Mouse (Mus musculus) forebrain, embryonic 12.5 days (tissue): ENCODE measurements around the gene Fcgrt. TPM values are rescaled to one million over a fixed set of nuclear protein-coding genes. Genes with fewer than 3 reads are reported as not detected.

Experiments used
- ATAC-seq: fragments of 200-750 bp; cut with Nextera tagmentation; 2 replicates; pipeline ENCODE4 v1.8.0; 2017; ENCODE audit warnings: moderate TSS enrichment; ENCODE audit not compliant: low FRiP score
- H3K27ac ChIP-seq: fragments of 300-500 bp; sonication (generic); 2 replicates; pipeline ENCODE4 v1.5.1; 2016; ENCODE audit warnings: mild to moderate bottlenecking
- H3K27me3 ChIP-seq: fragments of 300-500 bp; sonication (generic); 2 replicates; pipeline ENCODE4 v1.6.1; 2016; ENCODE audit warnings: mild to moderate bottlenecking
- H3K36me3 ChIP-seq: fragments of 300-500 bp; sonication (generic); replicated peaks from 2 replicates; pipeline ENCODE4 v1.6.1; 2016; ENCODE audit warnings: mild to moderate bottlenecking
- H3K4me1 ChIP-seq: fragments of 300-500 bp; sonication (generic); 2 replicates; pipeline ENCODE4 v1.6.1; 2016
- H3K4me2 ChIP-seq: fragments of 300-500 bp; sonication (generic); 2 replicates; pipeline ENCODE4 v1.6.1; 2016; ENCODE audit warnings: mild to moderate bottlenecking, moderate library complexity
- H3K4me3 ChIP-seq: fragments of 300-500 bp; sonication (generic); replicated peaks from 2 replicates; pipeline ENCODE4 v1.5.1; 2016; ENCODE audit warnings: mild to moderate bottlenecking
- H3K9ac ChIP-seq: fragments of 300-500 bp; sonication (generic); 2 replicates; pipeline ENCODE4 v1.6.1; 2016; ENCODE audit warnings: mild to moderate bottlenecking
- H3K9me3 ChIP-seq: fragments of 300-500 bp; sonication (generic); 2 replicates; pipeline ENCODE4 v1.6.1; 2016
- WGBS: fragments of 180-500 bp; shearing (Covaris S2); methylation state at CpG from one replicate; pipeline ENCODE4 v1.1.7; 2016; 5-methylcytosine and 5-hydroxymethylcytosine counted together
- polyA plus RNA-seq: library from polyadenylated mRNA; unstranded; fragments of >200 nt; fragmentation: Nextera tagmentation; extraction: Ambion mirVana; gene quantifications from 2 replicates; pipeline ENCODE4 v1.2.1, GENCODE M21; 2016

Fcgrt gene
- polyA plus RNA-seq, 1 experiment from 2014 or later = 9.6 TPM

DNA sequence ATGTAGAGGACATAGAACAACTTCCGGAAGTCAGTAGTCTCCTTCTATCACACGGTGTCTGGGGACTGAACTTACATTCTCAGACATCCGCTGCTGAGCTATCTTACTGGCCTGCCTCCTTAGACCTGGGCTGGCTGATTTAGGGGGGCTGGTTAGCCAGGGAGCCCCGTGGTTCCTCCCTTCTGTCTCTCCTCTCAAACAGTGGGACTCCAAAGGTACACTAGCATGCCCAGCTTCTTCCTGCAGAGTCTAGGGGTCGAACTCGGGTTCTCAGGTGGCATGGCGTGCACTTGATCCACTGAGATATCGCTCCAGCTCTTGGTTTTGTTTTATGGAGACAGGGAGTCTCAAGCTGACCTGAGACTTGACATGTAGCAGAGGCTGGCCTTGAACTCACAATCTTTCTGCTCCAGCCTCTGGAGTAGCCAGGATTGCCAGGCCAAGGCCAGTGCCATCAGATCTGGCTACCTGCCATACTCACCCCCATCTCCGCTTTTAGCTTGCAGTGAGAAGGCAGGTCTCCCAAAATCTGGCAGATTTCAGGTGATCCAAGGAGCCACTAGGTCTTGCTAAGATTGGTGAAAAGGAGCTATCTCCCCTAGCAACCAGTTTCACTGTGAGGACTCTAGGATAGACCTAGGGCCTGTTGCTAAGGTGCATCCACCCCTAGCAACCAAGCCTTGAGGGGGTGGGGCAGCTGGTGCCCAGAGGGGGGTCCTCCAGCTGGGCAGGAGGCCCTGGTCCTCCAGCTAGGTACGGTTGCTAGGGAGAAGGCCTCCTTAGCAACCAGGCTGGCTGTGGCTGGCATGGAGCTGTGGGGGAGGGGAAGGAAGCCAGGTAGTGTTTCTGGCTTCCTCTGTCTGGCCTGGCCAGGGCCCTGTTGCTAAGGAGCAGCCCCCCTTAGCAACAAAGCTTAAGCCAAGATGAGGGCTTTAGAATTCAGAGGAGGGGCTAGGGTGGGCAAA lies 44.8 kb downstream of the Fcgrt start:
- WGBS = 79% methylated on average over 10 of the region's 10 CpGs
- no peaks in the 10 kb centered on the region for H3K27me3 ChIP-seq
- H3K4me2 ChIP-seq = 0 out of 2 replicates have a peak overlapping the region, but pooled peaks have one; percentile 10
- no peaks in the 10 kb centered on the region for H3K36me3 ChIP-seq
- H3K9me3 ChIP-seq = no peaks in the 10 kb centered on the region
- peak overlapping the region; percentile 74 for H3K27ac ChIP-seq
- H3K4me3 ChIP-seq = 0 out of 2 replicates have a peak overlapping the region, but pooled peaks have one; percentile 10
- H3K4me1 ChIP-seq = peaks cover 45% of the 10 kb centered on the region
- H3K9ac ChIP-seq = no peak overlapping the region
- no peak for ATAC-seq

DNA sequence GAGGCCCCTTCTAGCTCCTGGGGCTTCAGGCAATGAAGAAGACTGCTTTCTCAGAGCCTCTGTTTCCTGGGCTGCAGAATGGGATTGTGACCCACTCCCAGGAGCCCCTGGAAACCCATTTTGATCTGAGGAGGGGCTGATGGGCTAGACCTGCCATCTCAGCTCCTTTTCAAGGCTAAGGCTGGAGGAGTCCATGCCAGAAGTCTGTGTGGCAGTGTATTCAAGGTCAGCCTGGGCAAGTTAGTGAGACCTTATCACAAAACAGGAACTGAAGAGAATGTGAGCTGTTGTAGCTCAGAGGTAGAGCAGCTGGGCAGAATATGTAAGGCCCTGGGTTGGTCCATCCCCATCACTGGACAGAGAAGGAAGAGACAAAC lies 46.7 kb downstream of the Fcgrt start:
- Histone ChIP-seq H3K4me3 (no peak overlapping the region), H3K9ac (no peak overlapping the region)
- ATAC-seq = no peak

DNA sequence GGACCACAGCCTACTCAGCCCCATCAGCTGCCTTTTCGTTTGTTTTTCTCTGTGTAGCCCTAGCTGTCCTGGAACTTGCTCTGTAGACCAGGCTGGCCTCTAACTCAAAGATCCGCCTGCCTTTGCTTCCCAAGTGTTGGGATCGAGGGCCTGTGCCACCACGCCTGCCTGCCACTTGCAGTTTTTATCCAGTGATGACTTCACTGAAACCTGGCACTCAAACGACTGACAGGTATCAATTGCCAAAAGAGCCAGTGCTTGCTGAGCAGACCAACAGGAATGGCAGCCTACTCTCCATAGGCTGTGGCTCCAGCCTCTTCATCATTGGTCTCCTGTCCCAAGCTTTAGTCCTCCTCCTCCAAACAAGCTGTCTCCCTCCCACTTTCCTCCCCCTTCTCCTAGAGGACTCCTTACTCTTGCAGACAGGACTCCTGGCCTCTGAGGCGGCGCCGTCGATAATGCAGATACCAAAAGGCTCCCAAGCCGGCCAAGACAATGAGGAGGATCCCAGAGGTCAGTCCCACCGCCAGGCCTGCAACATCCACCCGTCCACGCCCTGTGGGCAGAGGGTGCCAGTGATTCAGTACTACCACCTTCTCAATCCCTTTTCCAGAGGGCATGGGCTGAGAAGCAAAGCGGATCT lies 47.2 kb downstream of the Fcgrt start:
- 70% methylated on average over 14 of the region's 14 CpGs for WGBS
- Histone ChIP-seq H3K36me3 (no peaks in the 10 kb centered on the region), H3K9ac (no peak overlapping the region), H3K4me3 (no peak overlapping the region), H3K27ac (no peak overlapping the region), H3K4me2 (no peak overlapping the region), H3K4me1 (peaks cover 40% of the 10 kb centered on the region), H3K27me3 (no peaks in the 10 kb centered on the region), H3K9me3 (no peaks in the 10 kb centered on the region)
- ATAC-seq = no peak

More for the DNA sequence above, 46.7 kb downstream of the Fcgrt start:
- no peaks in the 10 kb centered on the region for H3K36me3 ChIP-seq
- no peak overlapping the region for H3K27ac ChIP-seq
- H3K4me1 ChIP-seq = peaks cover 39% of the 10 kb centered on the region
- no peaks in the 10 kb centered on the region for H3K27me3 ChIP-seq
- no peaks in the 10 kb centered on the region for H3K9me3 ChIP-seq
- no peak overlapping the region for H3K4me2 ChIP-seq

DNA sequence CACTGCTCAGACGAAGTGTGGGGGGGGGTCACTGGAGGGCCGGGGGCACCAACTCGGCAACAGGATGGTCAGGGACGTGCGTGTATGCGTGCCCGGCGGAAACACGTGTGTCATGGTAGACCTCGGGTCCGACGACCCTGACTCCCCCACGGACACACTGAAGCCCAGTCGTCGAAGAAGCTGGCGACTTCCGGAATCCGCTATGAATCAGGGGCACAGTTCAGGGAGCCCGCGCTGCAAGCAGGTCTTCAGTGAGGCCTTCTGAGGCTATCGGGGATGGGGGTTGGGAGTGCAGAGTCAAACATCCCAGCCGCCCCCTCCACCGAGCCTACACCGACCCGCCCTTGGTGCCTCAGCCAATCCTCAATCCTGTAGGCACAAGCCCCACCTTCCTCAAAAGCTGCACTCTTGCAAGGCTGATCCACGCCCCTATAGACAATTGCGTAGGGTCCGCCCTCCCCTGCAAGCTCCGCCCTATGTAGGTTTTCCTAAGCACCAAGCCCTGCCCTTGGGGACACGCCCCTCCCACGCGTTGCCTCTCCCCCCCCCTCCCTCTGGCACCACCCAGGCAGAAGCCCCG lies 49.6 kb downstream of the Fcgrt start:
- peak overlapping the region; percentile 100 for H3K27ac ChIP-seq
- H3K9ac ChIP-seq = peak overlapping the region; percentile 94
- WGBS = under 1% methylated on average over 33 of the region's 33 CpGs
- H3K4me1 ChIP-seq = peaks cover 37% of the 10 kb centered on the region
- no peaks in the 10 kb centered on the region for H3K27me3 ChIP-seq
- H3K4me3 ChIP-seq = peak overlapping the region; percentile 90
- peak overlapping the region; percentile 85 for H3K4me2 ChIP-seq
- peaks cover 16% of the 10 kb centered on the region for H3K36me3 ChIP-seq
- no peaks in the 10 kb centered on the region for H3K9me3 ChIP-seq
- ATAC-seq = peak; percentile 91

DNA sequence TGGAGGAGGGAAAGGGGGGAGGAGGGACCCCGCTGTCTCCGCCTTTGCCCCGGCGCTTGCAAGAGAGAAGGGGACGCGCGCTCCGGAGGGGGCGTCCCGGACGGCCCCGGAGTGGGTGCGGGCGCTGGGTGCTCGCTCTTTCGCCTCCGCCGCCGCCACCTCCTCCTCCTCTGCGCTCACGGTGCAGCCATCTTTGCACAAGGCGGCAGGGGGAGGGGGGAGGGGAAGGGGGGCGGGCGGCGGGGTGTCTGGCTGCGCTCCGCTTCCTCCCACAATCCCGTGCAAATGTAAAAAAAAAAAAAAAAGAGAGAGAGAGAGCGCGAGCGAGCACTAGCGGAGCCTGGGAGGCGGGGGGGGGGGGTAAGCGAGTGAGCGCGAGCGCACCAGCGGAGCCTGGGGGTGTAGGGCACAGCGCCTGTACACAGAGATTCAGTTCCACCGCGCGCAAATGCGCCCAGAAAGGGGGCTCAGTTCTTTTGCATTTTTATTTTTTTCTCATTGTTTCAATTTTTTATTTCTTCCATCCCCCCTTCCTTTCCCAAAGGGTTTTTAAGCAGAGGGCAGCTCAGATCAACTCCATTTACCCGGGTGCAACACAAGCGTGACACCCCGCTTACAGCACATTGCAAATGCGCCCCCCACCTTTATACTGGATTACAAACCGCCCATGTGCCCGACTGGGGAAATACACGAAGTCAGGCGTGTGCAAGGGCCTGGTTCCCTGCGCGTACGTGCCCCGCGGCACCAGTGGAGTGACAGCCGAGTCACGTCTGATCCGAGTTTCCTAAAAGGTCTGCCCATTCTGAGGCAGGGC lies 50.3 kb downstream of the Fcgrt start:
- Histone ChIP-seq H3K4me2 (peak overlapping the region; percentile 85), H3K27ac (peak overlapping the region; percentile 100), H3K9me3 (no peaks in the 10 kb centered on the region), H3K9ac (peak overlapping the region; percentile 94), H3K27me3 (no peaks in the 10 kb centered on the region), H3K4me3 (peak overlapping the region; percentile 90), H3K4me1 (peaks cover 30% of the 10 kb centered on the region), H3K36me3 (peaks cover 23% of the 10 kb centered on the region)
- WGBS = under 1% methylated on average over 40 of the region's 59 CpGs
- peak; percentile 66 for ATAC-seq

DNA sequence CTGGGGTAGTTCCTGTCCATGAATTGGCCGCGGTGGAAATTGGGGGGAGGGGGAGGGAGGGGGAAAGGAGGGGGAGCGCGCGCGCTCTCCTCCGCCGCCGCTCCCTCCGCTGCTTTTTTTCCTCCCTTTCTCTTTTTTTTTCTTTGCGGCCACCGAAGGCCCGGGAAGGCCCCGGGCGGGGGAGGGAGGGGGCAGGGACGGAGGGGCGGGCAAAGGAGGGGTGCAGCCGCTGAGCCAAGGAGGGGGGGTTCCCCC lies 50.9 kb downstream of the Fcgrt start, which contains the start of gene Prr12:
Gene Prr12, minus strand, starts transcription at position 20 of the 255 bp plus-strand sequence.
- H3K36me3 ChIP-seq = peaks cover 28% of the 10 kb centered on the region
- H3K4me1 ChIP-seq = peaks cover 30% of the 10 kb centered on the region
- no peaks in the 10 kb centered on the region for H3K27me3 ChIP-seq
- no peaks in the 10 kb centered on the region for H3K9me3 ChIP-seq
- ATAC-seq = no peak
- H3K9ac ChIP-seq = peak within 1 kb of the TSS; percentile 94
- H3K4me2 ChIP-seq = peak within 1 kb of the TSS; percentile 85
- H3K27ac ChIP-seq = peak within 1 kb of the TSS; percentile 100
- H3K4me3 ChIP-seq = peak within 1 kb of the TSS; percentile 90
- no CpG with 5 or more reads among the region's 18 CpGs for WGBS

DNA sequence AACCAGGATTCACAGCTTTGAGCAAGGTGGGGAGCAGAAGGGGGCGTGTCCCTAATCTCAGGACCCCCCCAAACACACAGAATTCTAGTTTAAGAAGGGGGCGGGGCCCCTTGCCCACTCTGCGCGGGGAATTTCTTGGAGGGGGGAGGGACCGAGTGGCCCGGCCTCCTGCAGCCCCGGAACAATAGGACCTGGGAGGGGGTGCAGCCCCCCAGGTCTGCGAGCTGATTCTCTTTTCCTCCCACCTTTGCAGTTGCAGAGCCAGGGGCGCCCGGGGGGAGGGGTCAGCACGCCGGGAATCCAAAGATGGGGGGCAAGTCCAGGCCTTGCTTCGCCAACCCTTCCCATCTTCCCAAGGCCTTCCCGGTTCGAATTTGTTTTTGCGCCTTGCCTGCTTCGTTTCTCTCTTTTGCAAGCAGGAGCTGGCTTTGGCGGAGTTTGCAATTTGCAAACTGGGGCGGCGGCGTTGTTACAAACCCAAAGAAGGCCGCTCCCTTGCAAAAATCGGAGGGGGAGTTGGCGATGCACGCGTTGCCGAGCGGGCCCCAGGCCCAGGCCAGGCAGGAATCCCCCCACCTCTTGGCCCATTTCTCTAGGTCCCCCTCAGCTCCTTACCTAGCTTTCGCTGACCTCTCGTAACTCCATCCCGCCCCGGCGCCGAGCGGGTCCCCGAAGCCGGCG lies 51.3 kb downstream of the Fcgrt start:
- WGBS = under 1% methylated on average over 38 of the region's 38 CpGs
- H3K9me3 ChIP-seq = no peaks in the 10 kb centered on the region
- peak overlapping the region; percentile 85 for H3K4me2 ChIP-seq

DNA sequence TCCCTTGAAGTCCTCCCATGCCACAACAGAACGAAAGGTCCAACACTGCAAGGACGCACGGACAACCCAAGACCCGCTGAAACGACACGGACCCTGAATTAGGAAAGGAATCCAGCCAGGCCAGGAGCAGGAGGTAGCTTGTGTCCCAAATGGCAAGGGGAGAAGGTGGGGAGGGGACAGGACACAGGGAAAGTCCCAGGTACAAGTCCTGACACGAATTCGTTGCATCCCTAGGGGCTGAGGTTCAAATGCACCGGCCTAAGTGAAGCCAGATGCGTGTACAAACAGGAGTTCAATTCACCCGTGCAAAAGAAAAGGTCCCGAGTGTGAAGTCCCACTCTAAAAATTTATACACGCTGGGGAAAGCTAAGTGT lies 52.1 kb downstream of the Fcgrt start:
- no peaks in the 10 kb centered on the region for H3K9me3 ChIP-seq
- H3K4me1 ChIP-seq = peaks cover 32% of the 10 kb centered on the region
- H3K27me3 ChIP-seq = no peaks in the 10 kb centered on the region
- H3K27ac ChIP-seq = peak overlapping the region; percentile 100
- peaks cover 40% of the 10 kb centered on the region for H3K36me3 ChIP-seq
- ATAC-seq = no peak
- 1% methylated on average over 13 of the region's 13 CpGs for WGBS
- peak overlapping the region; percentile 90 for H3K4me3 ChIP-seq
- H3K9ac ChIP-seq = peak overlapping the region; percentile 94
- H3K4me2 ChIP-seq = peak overlapping the region; percentile 85

More for the DNA sequence above, 51.3 kb downstream of the Fcgrt start:
- Histone ChIP-seq H3K4me3 (peak overlapping the region; percentile 90), H3K9ac (peak overlapping the region; percentile 94), H3K27me3 (no peaks in the 10 kb centered on the region), H3K36me3 (peaks cover 33% of the 10 kb centered on the region), H3K4me1 (peaks cover 30% of the 10 kb centered on the region), H3K27ac (peak overlapping the region; percentile 100)
- ATAC-seq = no peak

DNA sequence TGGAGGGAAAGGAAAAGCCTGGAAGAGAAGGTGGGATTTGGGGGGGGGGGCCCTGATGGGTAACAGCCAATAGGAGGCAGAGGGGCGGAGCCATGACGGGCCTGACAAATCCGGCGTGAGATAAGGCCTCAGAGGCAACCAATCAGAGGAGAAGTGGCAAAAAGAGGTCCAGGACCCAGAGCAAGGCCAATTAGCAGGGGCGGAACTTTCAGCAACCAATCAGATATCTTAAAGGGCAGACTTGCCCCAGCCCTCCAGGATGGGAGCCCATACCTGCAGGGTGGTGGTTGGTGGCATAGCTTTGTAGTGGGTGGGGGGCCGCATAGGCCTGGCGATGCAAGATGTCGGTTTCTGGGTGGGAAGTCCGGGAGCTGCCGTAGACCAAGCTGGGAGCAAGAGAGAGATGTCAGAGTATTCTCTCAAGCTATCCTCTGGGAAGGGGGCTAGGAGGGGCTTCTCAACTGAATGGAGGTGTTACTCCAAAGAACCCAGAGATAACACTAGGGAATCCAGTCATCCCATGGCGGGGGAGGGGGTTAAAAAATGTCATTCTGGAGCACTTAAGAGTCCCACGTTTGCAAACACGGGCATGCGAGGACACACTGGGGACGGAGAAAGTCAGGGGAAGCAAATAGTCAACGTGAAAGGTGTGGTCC lies 52.6 kb downstream of the Fcgrt start:
- ATAC-seq = peak; percentile 59
- peaks cover 32% of the 10 kb centered on the region for H3K4me1 ChIP-seq
- H3K4me3 ChIP-seq = peak overlapping the region; percentile 90
- no peaks in the 10 kb centered on the region for H3K27me3 ChIP-seq
- peak overlapping the region; percentile 100 for H3K27ac ChIP-seq
- peak overlapping the region; percentile 94 for H3K9ac ChIP-seq
- peaks cover 46% of the 10 kb centered on the region for H3K36me3 ChIP-seq
- 2% methylated on average over 16 of the region's 16 CpGs for WGBS
- H3K4me2 ChIP-seq = peak overlapping the region; percentile 85
- no peaks in the 10 kb centered on the region for H3K9me3 ChIP-seq

DNA sequence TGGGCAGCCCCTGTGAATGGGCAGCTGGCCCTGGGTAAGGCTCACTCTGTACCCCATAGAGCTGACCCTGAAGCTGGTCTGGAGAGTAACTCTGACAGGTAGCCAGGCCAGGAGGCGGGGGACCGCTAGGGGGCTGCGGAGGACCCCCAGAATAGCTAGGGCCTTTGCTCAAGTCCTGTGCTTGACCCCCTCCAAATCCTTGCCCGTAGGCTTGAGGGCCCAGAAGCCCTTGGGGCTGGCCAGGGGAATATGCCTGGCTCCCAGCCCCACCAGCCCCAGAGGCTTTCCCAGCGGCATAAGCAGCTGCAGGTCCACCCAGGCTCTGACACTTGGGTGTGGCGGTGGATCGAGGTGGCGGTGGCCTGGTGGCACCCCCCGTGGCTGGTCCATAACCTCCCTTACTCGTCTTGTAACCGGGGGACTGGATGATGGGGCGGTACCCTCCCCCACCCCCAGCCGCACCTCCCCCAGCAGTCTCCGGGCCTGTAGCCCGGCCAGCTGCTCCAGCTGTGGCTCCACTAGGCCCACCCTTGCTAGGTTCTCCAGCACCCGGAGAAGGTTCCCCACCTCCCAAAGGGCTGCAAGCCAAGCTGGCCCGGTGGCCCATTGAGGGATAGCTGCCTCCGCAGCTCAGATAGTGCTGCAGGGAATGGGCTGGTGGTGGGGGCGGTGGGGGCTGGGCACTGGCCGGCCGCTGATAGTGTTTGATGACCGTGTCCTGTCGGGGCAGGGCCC lies 54.6 kb downstream of the Fcgrt start:
- Histone ChIP-seq H3K27ac (no peak overlapping the region), H3K4me2 (no peak overlapping the region), H3K27me3 (no peaks in the 10 kb centered on the region), H3K4me3 (no peak overlapping the region), H3K36me3 (peaks cover 65% of the 10 kb centered on the region), H3K4me1 (peaks cover 27% of the 10 kb centered on the region), H3K9me3 (no peaks in the 10 kb centered on the region), H3K9ac (no peak overlapping the region)
- WGBS = 96% methylated on average over 23 of the region's 23 CpGs
- ATAC-seq = no peak
